Mouse (Mus musculus) cerebellum, adult 8-10 months (tissue): ENCODE data around the gene Prpf40a.
A peak's percentile ranks its signal among the peaks of the same experiment; 100 is the strongest.

Source experiments
- DNase-seq: peaks from one replicate; pipeline ENCODE4 v3.0.0; 2022

Gene Prpf40a

GRCm38 (mm10) chr2:53102901-53103300 lies 88.2 kb downstream of the Prpf40a start:
- DNase-seq, result no peak

GRCm38 (mm10) chr2:53101885-53102740 lies 89.0 kb downstream of the Prpf40a start:
- DNase-seq, result no peak

GRCm38 (mm10) chr2:53100093-53100492 lies 91.0 kb downstream of the Prpf40a start:
- DNase-seq, result no peak

GRCm38 (mm10) chr2:53095489-53095888 lies 95.6 kb downstream of the Prpf40a start:
- DNase-seq, result no peak

- no peak for DNase-seq
Observed at GRCm38 (mm10) chr2:53095031-53095430, 96.1 kb downstream of the Prpf40a start.

GRCm38 (mm10) chr2:53088744-53089143 lies 102.3 kb downstream of the Prpf40a start:
- DNase-seq, result no peak

GRCm38 (mm10) chr2:53085617-53086202 lies 105.4 kb downstream of the Prpf40a start:
- DNase-seq, result peak; percentile 63
